Mouse (Mus musculus) cerebellum, adult (tissue): ENCODE data around the gene Camkk2.

Source experiments
- ATAC-seq: cut with Nextera tagmentation; 2 replicates; pipeline ENCODE4 v1.9.2; 2017; ENCODE audit warnings: mild to moderate bottlenecking, moderate library complexity, mixed read lengths; ENCODE audit not compliant: insufficient number of reproducible peaks, low FRiP score, low TSS enrichment

The Camkk2 gene

DNA sequence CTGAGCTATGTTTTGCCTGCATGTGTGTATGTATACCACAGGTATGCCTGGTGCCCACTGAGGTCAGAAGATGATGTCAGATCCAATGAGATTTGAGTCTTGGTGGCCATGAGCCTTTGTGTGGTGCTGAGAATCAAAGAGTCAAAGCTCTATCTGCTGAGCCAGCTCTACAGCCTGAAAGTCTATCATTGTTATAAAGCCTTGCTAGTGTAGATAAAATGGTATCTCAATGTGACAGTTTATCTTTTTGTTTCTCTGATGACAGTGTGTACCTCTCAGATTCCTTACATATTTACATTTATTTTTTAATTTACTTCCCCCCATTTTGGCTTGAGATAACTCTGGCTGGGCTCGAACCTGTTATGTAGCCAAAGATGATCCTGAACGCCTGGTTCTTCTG, 75.6 kb downstream of the Camkk2 start:
- no peak for ATAC-seq

DNA sequence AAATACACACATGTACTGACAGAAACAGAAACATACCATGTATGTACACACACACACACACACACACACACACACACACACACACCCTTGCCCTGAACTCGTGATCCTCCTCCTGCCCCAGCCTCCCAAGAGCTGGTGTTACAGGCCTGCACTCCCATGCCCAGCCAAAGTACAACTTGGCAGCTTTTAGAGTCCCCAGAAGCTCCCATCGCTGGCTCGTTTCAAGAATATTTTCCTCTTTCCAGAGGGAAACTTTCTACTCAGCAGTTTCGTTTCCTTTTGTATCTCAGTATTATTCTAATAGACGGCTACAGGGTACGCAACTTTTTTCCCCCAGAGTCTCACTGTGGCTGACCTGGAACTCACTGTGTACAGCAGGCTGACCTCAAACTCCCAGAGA, 77.1 kb downstream of the Camkk2 start:
- ATAC-seq = no peak

DNA sequence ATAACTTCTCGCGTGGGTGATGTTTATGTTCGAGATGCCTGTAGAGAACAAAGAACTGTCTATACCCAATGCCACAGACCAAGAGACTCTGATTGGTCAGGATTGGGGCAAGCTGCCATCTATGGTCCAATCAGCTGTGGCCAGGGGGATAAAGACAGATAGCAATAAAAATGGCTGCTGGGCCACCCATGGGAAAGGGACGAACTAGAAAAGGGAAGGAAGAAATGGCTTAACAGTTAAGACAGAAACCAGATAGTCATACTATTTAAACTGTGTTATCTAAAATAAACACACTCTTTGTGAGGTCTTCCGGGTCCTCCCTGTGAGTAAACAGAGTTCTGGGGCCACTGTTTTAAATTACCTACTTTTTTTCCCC, 78.4 kb downstream of the Camkk2 start:
- ATAC-seq = no peak

DNA sequence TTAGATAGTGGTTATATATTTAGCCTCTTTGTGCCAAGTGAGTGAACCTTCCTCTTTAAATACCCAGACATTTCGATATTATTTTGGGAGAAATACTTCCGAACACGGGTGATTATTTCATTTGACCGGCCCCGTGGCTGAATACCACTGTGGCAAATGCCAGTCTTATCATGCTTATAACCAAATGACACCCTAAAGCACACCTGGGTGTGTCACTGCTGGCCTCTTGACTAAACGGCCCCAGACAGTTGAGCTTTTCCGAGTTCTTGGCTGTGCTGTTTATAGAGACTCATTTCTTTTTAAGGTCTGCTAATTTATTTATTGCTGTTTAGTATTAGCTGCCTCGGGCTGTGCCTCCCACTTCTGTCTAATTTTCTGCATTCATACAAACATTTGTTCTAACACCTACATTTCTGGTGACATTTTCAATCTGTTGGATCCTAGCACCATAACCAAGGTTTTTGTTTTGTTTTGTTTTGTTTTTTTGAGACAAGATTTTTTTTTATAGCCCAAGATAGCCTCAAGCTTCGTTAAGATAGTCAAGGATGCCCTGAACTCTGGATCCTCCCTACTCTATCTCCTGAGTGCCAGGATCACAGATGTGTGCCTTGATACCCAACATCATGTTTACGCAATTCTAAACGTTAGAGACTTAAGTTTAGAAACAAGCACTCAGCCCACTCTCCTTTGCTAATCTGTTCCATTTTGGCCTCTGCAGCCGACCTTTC, 78.9 kb downstream of the Camkk2 start:
- ATAC-seq = no peak

DNA sequence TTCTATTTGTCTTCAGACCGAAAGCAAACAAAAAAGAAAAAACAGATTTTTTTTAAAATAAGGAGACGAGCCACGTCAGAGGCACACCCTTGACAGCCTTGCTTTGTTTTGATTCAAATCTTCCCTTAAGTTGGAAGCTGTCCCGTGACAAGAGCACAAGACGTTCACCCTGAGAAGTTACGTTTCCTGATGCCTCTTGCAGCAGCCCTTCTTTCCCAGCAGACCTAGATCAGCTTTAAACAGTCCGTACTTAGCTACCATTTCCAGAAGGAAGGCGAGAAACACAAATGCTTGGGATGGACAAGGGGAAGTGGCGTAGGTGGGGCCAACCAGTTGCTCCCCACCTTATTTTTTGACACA, 80.5 kb downstream of the Camkk2 start:
- ATAC-seq = no peak

DNA sequence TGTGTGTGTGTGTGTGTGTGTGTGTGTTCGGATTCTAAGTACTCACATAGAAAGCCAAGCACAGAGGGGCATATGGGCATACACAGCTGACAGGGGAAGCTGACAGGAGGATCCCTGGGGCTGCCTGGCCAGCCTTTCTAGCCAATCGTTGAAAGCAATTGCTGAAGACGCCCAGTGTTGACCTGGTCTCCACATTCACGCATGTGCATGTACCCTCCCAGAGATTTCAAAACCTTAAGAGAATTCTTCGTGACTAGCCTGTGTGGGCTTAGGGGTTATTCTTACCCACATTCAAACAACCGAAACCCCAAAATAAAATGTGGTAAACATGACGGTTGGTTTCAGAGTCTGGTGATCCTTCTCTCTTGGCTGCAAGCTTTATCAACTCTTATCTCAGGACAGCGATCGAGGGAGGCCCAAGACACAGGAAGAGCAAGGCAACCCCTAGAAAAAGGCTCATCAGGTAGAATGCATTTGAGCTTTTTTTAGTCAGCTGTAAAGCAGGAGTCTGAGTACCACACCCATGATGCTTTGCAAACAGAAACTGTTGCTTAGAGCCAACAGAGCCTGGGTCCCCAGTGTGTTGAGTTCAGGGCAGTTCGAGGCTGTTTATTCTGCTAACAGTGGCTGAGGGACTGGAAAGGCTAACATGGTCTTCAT, 81.0 kb downstream of the Camkk2 start:
- no peak for ATAC-seq

DNA sequence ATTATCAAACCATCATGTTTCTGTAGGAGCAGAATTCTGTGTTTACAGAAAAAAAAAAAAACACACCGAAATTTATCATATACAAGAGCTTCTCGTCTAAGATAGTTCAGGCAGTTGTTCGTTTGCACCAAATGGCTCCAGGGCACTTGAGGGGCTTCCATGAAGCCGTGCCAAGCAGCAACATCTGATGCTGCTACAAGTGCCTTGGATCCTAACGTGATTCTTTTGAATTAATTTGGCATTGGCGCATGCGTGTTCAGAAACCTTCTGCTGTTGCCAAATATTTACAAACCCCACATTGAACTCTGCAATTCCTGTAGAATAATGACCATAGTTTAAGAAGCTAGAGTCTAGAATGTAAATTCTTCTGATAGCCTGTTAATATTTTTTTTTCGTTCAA, 83.7 kb downstream of the Camkk2 start:
- no peak for ATAC-seq

DNA sequence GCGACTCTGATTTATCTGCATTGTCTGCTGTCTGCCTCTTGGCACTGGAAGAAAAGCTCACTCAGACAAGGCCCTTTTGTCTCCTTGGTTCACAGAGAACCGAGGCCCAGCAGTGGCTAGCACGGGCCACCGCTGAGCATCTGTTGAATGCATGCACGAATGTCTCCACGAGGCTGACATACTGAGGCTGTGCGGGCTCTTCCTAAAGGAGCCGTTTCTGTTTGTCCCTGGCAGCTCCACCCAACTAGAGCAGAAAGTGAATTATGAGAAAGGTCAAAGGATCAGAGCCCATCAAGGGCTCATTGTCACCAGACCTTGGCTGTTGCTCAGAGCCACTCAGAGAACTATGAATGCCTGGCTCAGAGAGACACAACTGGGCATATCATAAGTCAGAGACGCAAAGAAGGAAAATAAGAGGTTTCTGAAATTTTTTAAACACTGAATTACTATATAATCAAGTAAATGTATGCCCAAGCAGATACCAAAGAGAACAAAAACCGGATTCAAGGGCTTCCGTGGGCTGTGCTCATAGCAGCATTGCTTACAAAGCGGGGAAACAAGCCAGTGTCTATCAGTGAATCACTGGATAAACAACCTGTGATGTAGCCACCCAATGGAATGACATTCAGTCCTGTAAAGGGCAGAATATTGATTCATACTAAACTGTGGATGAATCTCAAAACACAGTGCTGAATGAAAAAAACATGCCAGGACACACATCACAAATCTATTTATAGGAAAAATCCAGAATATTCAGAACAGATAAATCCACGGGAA, 85.6 kb downstream of the Camkk2 start:
- ATAC-seq = no peak

DNA sequence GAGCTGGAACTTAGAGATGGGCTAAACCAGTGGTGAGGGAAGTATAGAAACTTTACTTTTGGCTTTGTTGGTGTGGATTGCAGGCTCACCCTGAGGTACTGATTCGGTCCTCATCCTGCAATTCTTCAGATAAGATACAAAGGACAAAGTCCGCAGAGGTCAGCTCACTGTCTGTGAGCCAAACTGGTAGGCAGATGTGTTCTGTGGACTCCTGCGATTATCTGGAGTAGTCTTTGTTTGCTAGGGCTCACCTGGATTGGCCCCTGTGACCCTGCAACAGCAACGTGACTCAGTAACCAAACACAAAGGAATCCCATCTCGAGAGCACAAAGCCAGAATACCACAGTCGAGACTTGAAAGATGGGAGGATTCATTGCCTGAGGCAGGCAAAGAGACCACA, 88.7 kb downstream of the Camkk2 start:
- no peak for ATAC-seq

DNA sequence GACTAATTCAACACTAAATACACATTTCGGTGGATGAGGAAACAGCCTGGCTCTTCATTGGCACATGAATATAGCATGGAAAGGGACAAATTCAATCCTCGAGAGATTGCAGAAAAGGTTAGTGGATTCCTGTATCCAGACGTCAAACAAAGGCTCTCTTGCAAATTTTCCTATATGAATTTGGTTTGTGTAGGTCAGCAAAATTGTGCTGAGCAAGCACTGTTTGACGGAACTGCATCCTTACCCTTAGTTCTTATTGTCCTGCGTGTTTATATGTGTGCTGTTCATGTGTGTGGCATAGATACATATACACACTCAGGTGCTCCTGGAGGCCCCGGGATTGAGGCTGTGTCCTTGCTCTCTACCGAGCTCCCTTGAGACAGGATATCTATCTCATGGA, 90.1 kb downstream of the Camkk2 start:
- ATAC-seq = no peak

DNA sequence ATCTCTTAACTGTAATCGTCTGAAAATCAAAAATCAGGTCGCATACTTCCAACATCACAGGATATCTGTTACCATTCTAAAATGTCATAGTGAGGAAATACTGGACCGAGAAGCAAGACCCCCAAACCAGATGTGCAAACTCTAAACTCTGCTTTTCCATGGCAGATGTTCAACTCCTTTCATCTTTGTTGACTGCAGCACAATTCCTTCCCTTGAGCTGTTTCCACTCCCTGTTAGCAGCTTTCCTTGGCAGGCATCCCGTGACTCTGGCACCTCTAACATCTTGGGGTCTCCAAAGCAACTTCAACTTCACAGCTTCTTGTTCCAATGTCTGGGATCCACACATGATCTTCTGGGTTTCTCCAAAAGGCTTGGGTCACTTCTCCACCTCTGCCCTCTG, 91.8 kb downstream of the Camkk2 start:
- no peak for ATAC-seq

DNA sequence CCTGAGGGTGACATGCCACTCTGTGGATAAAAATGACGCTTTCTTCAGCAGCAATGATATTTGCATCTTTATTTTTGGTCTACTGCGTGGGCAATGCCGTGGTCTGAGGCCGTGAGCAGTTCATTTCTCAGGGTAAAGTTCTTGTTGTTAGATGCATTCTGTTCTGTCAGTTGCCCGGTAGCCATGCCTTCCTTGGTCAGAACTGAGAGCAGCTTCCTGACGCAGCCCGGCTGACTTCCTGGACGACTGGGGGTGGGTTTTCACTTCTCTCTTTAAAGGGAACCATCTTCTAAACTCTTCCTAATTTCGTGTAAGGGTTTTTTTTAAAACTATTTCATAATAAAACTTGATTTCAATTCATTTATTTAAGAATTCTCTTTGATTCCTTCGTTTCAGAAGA, 95.3 kb downstream of the Camkk2 start:
- ATAC-seq = no peak

DNA sequence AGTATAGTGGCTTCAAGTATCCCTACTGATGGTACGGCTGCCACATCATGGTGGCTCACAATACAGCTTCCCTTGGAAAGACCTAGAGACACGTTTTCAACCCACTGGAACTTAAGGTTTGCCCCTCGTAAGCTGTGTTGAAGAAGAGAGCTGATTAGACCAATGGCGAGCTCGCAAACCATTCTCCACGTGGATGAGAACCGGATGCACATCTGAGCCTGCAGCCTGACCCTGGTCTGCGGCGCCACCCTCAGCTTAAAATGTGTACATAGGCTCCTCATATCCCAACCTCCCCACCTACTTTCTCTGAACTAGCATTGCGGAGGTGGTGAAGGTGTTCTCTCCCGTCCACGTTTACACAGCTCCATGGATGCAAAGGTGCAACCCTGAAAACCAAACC, 97.9 kb downstream of the Camkk2 start:
- ATAC-seq = no peak
